Mouse (Mus musculus) gastrocnemius, postnatal 4 days (tissue): Measurements from ENCODE around the gene Zfp12. TPM values are rescaled to one million over a fixed set of nuclear protein-coding genes. Genes with fewer than 3 reads are reported as not detected.

Source experiments
- total RNA-seq, 2 experiments: library from RNA; stranded (reverse); gene quantifications; 2 replicates each; pipeline ENCODE4 v1.2.3; 2021

Gene Zfp12
- total RNA-seq, 2 experiments from 2014 or later: 14.0 to 15.9 TPM

Other genes starting within 250 kb of the Zfp12 start
- gene Rnf216, start 122.2 kb upstream of the Zfp12 start, total RNA-seq: 10 to 100 TPM; 34.0 to 39.8 TPM
- gene Olfr718-ps1, start 87.6 kb upstream of the Zfp12 start, total RNA-seq: under 1 TPM in 1 of 2 experiments, not detected in 1; 0.05 TPM
- 10 to 100 TPM in 1 of 2 experiments, 1 to 10 TPM in 1; 9.1 to 11.9 TPM for gene Rbak, start 54.4 kb upstream of the Zfp12 start, total RNA-seq
- gene Spdye4b, start 54.1 kb upstream of the Zfp12 start, total RNA-seq: not detected
- gene Spdye4a, start 8.3 kb upstream of the Zfp12 start, total RNA-seq: not detected
- gene Zfp316, start 34.9 kb downstream of the Zfp12 start, total RNA-seq: 1 to 10 TPM; 6.7 to 6.8 TPM
- gene Zfp853, start 58.5 kb downstream of the Zfp12 start, total RNA-seq: under 1 TPM; 0.69 to 0.70 TPM
- gene E130309D02Rik, start 80.2 kb downstream of the Zfp12 start, total RNA-seq: 10 to 100 TPM; 13.9 to 15.5 TPM
- gene Zdhhc4, start 94.1 kb downstream of the Zfp12 start, total RNA-seq: 10 to 100 TPM; 35.8 to 38.8 TPM
- gene Grid2ip, start 122.2 kb downstream of the Zfp12 start, total RNA-seq: under 1 TPM in 1 of 2 experiments, not detected in 1; 0.27 TPM
- 100 to 1,000 TPM; 149 to 150 TPM for gene Kdelr2, start 168.7 kb downstream of the Zfp12 start, total RNA-seq
- 1 to 10 TPM; 7.5 to 7.6 TPM for gene Daglb, start 229.4 kb downstream of the Zfp12 start, total RNA-seq